Mouse (Mus musculus): ENCODE data around the gene Crybg1. TPM values are rescaled to one million over a fixed set of nuclear protein-coding genes. Genes with fewer than 3 reads are reported as not detected.
A peak's percentile ranks its signal among the peaks of the same experiment; 100 is the strongest.

Gene Crybg1
- polyA plus RNA-seq, 1 experiment from 2014 or later, result 0.69 TPM

DNA sequence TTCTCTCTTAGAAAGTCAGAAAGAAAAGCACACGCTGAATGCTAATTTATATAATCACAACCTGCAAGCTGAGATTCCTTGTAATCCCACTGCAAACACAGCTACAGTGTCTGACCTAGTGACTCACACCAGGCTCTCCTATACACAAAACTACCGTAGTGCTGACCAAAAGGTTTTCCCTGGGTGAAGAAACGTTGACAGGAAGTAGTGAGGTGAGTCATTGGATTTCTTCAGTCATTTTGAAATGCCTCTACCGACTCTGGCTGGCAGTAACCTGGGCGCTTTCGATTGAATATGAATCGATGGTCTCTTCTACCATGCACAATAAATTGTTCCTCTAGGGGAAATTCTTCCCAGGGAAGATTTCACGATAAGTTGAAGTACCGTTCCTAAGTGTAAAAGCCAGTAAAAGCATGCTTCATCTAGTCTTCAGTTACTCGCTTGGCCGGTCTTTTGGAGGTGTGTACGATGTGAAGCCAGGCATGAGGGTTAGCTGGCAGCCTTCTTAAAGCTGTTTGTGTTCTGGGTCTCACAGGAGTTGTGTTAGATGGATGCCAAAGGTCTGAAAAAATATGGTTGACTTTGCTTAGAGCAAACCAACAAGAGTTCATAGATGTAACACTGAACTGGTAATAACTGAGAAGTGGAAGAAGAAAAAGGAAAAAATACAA, 36.5 kb downstream of the Crybg1 start:
- Histone ChIP-seq H3K36me3 (ENCODE audit: insufficient read depth, low read length) (no peaks in the 10 kb centered on the region), H3K4me1 (ENCODE audit: insufficient read depth, low read depth, low read length) (peaks cover 6% of the 10 kb centered on the region; the same call in 1 of the 2 replicates), H3K9me3 (ENCODE audit: low read length) (no peaks in the 10 kb centered on the region), H3K4me2 (replicated peaks; ENCODE audit: low read depth, low read length) (no peak overlapping the region), H3K4me3 (ENCODE audit: low read depth, low read length) (no peak overlapping the region), H3K9ac (replicated peaks; ENCODE audit: low read depth) (no peak overlapping the region), H3K27me3 (replicated peaks; ENCODE audit: insufficient read depth, low read length) (no peaks in the 10 kb centered on the region), H3K27ac (ENCODE audit: low read length) (no peak overlapping the region)
- WGBS, result 65% methylated on average over 12 of the region's 12 CpGs
- ATAC-seq, result no peak
- TF ChIP-seq EP300 (IDR thresholded peaks at IDR 0.05) (no peak), CTCF (IDR thresholded peaks at IDR 0.05) (no peak)
- peak; percentile 18 for DNase-seq (ENCODE audit: low spot score)

DNA sequence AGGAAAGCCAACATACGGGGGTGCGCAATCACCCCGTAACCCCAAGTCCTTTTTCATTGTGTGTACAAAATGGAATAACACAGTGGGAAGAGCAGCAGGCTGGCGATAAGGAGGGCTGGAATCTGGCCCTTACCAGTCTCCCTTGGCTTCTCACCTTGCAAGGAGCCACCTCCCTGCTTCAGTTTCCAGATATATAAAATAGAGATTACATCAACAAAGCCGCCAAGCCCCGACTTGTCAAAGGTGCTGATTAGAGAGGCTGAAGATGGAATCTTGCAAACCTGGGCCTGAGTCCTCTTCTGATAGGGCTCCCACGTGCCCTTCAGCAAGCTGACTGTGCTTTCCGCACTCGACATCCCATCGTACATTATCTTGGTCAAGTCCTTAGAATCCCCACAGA, 37.5 kb downstream of the Crybg1 start:
- WGBS, result 83% methylated on average over 10 of the region's 10 CpGs
- no peak for DNase-seq (ENCODE audit: low spot score)

DNA sequence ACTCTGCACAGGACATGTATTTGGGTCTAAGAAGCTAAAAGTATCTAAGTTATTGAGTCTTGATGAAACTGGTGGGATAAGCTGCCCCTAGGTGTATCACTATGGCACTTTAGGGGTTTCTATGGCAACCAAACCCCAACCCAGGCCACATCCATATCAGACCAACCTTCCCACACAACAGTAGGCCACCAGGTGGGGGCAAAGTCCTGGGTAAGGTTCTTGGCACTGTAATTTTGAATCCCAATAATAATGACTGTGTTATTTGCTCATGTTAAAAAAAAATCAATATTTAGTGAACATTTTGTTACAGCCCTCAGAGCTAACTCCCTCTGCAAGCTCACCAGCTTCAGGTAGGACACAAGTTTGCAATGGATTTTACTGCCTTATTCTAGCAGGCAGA, 38.2 kb downstream of the Crybg1 start:
- Histone ChIP-seq H3K9ac (replicated peaks; ENCODE audit: low read depth) (no peak overlapping the region), H3K27ac (ENCODE audit: low read length) (no peak overlapping the region), H3K9me3 (ENCODE audit: low read length) (no peaks in the 10 kb centered on the region), H3K36me3 (ENCODE audit: insufficient read depth, low read length) (no peaks in the 10 kb centered on the region), H3K4me2 (replicated peaks; ENCODE audit: low read depth, low read length) (no peak overlapping the region), H3K4me3 (ENCODE audit: low read depth, low read length) (no peak overlapping the region), H3K4me1 (ENCODE audit: insufficient read depth, low read depth, low read length) (peaks cover 6% of the 10 kb centered on the region; the same call in 1 of the 2 replicates), H3K27me3 (replicated peaks; ENCODE audit: insufficient read depth, low read length) (no peaks in the 10 kb centered on the region)
- DNase-seq (ENCODE audit: low spot score) (no peak), ATAC-seq (no peak)
- TF ChIP-seq CTCF (IDR thresholded peaks at IDR 0.05) (no peak), EP300 (IDR thresholded peaks at IDR 0.05) (no peak)

More for the DNA sequence above, 37.5 kb downstream of the Crybg1 start:
- Histone ChIP-seq H3K9ac (replicated peaks; ENCODE audit: low read depth) (no peak overlapping the region), H3K4me2 (replicated peaks; ENCODE audit: low read depth, low read length) (no peak overlapping the region), H3K9me3 (ENCODE audit: low read length) (no peaks in the 10 kb centered on the region), H3K36me3 (ENCODE audit: insufficient read depth, low read length) (no peaks in the 10 kb centered on the region), H3K4me3 (ENCODE audit: low read depth, low read length) (no peak overlapping the region), H3K27ac (ENCODE audit: low read length) (no peak overlapping the region), H3K4me1 (ENCODE audit: insufficient read depth, low read depth, low read length) (peaks cover 6% of the 10 kb centered on the region; the same call in 1 of the 2 replicates), H3K27me3 (replicated peaks; ENCODE audit: insufficient read depth, low read length) (no peaks in the 10 kb centered on the region)
- TF ChIP-seq EP300 (IDR thresholded peaks at IDR 0.05) (no peak), CTCF (IDR thresholded peaks at IDR 0.05) (no peak)
- ATAC-seq, result no peak

DNA sequence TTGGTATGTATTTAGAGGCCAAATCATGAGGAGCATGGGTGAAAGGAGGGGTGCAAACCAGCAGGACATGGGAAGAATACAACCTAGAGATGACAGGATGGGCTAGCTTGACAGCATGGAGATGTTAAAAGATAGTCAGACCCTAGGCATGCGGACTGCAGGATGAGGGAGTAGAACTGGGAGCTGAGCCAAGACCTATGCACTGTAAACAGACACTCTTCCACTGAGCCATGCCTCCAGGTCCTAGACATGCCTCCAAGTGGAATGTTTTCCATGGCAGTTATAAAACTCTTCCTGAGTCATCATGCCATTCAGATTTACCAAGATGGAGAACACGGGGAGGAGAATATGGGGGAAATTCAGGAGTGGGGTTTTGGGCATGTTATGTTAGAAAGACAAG, 53.9 kb downstream of the Crybg1 start:
- DNase-seq (ENCODE audit: low spot score) (no peak), ATAC-seq (no peak)
- no peaks in the 10 kb centered on the region for H3K27me3 ChIP-seq (replicated peaks; ENCODE audit: insufficient read depth, low read length)
- no peak overlapping the region for H3K27ac ChIP-seq (ENCODE audit: low read length)
- no peaks in the 10 kb centered on the region for H3K9me3 ChIP-seq (ENCODE audit: low read length)
- no peaks in the 10 kb centered on the region for H3K4me1 ChIP-seq (ENCODE audit: insufficient read depth, low read depth, low read length)
- no peak overlapping the region for H3K9ac ChIP-seq (replicated peaks; ENCODE audit: low read depth)
- no peak overlapping the region for H3K4me2 ChIP-seq (replicated peaks; ENCODE audit: low read depth, low read length)
- TF ChIP-seq CTCF (IDR thresholded peaks at IDR 0.05), result no peak
- TF ChIP-seq EP300 (IDR thresholded peaks at IDR 0.05), result no peak
- 54% methylated on average over 2 of the region's 2 CpGs for WGBS
- no peak overlapping the region for H3K4me3 ChIP-seq (ENCODE audit: low read depth, low read length)
- H3K36me3 ChIP-seq (ENCODE audit: insufficient read depth, low read length), result no peaks in the 10 kb centered on the region

DNA sequence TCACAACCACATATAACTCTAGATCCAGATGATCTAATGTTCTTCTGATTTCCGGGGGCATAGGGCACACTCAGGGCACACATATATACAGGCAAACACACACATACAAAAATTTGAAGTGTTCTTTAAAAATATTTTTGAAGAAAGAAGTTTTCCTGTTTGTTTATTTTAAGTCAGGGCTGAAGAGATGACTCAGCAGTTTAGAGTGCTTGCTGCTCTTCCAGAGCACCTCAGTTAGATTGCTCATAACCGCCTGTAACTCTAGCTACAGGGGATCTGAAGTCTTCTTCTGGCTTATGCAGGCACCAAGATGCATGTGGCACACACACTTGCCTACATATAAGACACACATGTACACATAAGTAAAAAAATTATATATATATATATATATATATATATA, 56.9 kb downstream of the Crybg1 start:
- Histone ChIP-seq H3K9ac (replicated peaks; ENCODE audit: low read depth) (no peak overlapping the region), H3K4me1 (ENCODE audit: insufficient read depth, low read depth, low read length) (no peaks in the 10 kb centered on the region), H3K9me3 (ENCODE audit: low read length) (no peaks in the 10 kb centered on the region), H3K27ac (ENCODE audit: low read length) (no peak overlapping the region), H3K4me2 (replicated peaks; ENCODE audit: low read depth, low read length) (no peak overlapping the region), H3K4me3 (ENCODE audit: low read depth, low read length) (no peak overlapping the region), H3K36me3 (ENCODE audit: insufficient read depth, low read length) (no peaks in the 10 kb centered on the region), H3K27me3 (replicated peaks; ENCODE audit: insufficient read depth, low read length) (no peaks in the 10 kb centered on the region)
- no peak for TF ChIP-seq EP300 (IDR thresholded peaks at IDR 0.05)
- TF ChIP-seq CTCF (IDR thresholded peaks at IDR 0.05), result no peak
- WGBS, result 85% methylated on average over 2 of the region's 2 CpGs
- ATAC-seq (no peak), DNase-seq (ENCODE audit: low spot score) (no peak)

DNA sequence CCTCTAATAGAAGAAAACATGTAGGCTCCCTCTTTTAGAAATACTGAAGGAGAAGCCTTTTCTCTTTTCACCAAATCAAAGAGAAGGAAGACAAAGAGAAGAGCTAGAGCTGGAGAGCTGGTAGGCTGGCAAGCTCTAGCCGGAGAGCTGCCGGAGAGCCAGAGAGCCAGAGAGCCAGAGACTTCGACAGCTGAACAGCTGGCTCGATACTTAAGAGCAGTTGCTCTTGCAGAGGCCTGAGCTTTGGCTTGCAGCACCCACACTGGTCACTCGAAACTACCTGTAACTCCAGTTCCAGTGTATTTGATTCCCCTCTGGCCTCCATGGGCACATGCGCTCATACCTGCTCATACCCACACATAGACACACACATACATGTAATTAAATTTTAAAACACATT, 68.3 kb downstream of the Crybg1 start:
- WGBS, result 51% methylated on average over 6 of the region's 6 CpGs

More for the DNA sequence above, 68.3 kb downstream of the Crybg1 start:
- Histone ChIP-seq H3K27ac (ENCODE audit: low read length) (no peak overlapping the region), H3K4me3 (ENCODE audit: low read depth, low read length) (no peak overlapping the region), H3K27me3 (replicated peaks; ENCODE audit: insufficient read depth, low read length) (no peaks in the 10 kb centered on the region), H3K9me3 (ENCODE audit: low read length) (no peaks in the 10 kb centered on the region), H3K36me3 (ENCODE audit: insufficient read depth, low read length) (no peaks in the 10 kb centered on the region), H3K4me1 (ENCODE audit: insufficient read depth, low read depth, low read length) (no peaks in the 10 kb centered on the region), H3K9ac (replicated peaks; ENCODE audit: low read depth) (no peak overlapping the region), H3K4me2 (replicated peaks; ENCODE audit: low read depth, low read length) (no peak overlapping the region)
- DNase-seq (ENCODE audit: low spot score), result no peak
- TF ChIP-seq EP300 (IDR thresholded peaks at IDR 0.05) (no peak), CTCF (IDR thresholded peaks at IDR 0.05) (no peak)
- ATAC-seq, result no peak

Measured in lung, postnatal 0 days (tissue).